Mouse (Mus musculus) embryo, embryonic 9.5 days (tissue): ENCODE results near the gene Gna13.

Experiments used
- DNase-seq: peaks from one replicate; pipeline ENCODE4 v3.0.0-alpha.2; 2017; ENCODE audit errors: extremely low spot score

Gna13 gene

DNA sequence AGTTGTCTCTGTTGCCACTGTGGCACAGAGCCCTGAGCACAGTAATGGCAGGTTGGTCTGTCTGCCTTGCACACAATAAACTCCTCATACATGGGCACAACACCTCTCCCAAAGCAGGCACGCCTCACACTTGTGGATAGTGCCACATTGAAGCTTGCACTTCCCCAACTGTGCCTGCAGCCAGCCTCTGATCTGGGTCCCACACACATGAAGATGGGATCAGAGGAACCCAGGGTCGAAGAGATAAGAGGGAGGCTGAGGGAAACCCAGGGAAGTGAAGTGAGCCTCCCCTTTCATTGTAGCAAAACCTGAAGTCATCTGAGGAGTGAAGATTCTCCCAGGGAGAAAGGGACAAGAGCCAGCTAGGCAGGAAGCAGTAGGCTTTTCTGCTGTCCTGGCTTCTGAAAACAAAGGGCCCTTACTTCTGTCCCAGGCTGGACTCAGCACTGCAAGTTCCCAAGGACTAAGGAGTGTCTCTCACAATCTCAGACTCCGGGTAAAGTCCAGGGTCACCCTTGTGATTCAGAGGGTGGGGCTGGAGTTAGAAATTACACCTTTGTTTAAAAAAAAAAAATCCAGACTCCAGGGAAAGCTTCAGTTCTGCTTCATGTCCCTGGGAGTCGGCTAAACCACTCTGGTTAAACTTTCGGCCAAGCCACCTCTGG is 12.8 kb upstream of the Gna13 start:
- DNase-seq = no peak

DNA sequence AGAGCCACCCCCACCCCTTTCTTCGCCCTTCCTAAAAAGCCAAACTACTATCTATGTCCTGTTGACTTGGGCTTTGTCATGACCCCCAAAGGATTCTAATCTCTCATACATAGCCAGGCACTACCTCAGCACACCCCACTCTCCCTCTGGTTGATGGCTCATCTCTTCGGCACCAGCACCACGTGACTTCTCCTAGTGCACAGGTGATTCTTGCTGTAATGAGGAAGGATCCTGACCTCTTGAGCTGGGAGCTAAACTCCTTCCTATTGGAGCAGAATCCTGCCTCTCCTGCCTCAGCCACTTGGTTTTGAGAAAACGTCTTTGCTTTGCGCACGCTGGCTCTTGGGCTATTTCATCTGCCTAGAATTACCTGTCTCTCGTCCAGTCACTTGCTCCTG is 12.3 kb upstream of the Gna13 start:
- no peak for DNase-seq

DNA sequence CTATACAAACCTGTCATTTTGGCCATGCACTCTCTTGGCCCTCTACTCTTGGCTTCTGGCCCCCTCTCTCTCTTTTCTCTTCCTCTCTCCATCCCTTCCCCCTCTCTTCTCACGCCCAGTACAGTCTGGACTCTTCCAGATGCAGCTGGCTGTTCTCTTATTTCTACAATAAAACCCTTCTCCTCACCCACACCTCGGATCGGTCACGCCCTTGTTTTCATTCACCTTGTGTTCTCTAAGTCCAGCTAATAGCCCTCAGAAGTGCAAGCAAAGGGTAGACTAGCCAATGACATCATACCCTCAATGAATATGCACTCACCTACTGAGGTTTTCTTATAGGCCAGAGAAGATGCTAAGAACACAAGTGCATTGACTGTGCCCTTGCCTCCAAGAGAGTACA is 11.1 kb upstream of the Gna13 start:
- DNase-seq = no peak

DNA sequence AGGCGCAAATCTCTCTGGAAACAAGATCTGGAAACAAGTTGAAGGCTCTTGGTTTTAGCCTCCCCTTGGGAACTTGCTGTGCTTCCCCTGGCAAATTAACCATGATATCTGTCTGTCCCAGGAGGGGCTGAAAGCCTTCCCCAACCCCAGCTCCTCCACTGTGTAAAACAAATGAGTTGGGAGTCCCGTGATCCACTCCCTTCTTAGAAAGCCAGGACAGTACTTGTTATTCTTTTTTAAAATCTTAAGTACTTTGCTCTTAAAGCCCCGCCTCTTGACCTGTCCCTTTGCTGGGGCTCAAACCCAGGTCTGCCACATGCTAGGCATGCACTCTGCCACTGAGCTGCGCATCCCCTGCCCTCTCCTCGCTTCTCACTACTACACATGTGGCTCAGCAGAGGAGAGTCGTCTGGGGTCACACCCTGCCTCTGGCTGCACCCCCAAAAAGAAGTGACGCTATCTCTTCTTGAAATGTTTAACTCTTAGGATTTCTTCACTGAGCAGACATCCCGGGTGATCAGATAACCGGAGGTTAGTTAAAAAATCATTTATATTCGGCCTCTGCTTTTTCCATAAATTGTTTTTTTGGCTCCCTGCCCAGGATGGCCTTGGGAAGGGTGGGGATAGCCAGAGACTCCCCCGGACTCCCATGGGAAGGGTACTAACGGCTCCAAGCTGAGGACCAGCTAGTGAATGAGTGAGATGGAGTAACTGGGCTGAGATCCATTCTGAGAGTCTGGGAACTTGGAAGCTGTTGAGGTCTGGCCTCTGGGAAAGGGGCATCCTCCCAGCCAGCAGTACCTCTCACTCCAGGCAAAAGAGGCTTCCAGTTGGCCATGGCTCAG is 9.0 kb upstream of the Gna13 start:
- no peak for DNase-seq

DNA sequence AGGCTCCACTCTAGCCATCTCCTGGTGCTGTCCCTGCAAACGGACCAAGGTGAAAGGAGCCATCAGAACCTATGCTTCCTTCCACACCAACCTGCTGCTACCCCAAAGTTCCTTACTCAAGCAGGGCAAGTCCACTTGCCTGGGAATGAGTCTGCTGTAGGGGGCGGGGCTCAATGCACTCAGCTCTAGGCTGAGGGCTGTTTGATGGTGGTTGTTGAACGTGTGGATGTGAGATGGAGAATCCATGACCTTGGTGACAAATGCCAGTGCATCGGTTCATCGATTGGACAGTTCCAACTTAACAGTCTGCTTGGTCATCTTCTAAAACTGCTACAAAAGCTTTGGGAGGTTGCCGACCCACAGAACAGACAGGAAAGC is 8.4 kb upstream of the Gna13 start:
- no peak for DNase-seq

DNA sequence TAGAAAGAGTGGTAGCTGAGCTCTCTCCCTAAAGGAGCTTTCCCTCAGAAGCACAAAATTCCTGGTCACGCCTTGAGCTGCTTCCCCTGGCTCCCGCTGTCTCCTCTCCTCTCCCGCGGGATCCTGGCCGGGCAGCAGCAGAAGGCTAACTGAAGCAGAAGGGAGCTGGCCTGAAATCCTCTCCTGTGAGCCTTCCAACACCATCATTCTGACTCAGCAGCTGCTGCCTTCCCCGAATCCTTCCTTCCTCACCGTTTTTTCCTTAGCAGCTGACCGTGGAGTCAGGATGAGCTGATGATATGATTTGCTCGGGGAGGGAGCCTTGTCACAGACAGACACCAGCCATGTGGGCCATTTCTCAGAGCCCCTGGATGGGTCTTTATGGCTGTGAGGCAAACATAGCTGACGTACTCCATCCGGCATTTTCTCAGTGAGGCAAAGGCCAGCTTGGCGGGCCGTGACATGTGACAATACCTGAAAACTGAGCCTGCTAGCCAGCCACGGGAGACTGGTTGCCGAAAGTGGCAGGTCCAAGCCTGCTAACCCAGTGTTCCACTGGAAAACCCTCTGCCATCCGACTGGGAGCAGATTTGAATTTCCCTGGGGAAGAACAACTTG is 6.8 kb upstream of the Gna13 start:
- no peak for DNase-seq

DNA sequence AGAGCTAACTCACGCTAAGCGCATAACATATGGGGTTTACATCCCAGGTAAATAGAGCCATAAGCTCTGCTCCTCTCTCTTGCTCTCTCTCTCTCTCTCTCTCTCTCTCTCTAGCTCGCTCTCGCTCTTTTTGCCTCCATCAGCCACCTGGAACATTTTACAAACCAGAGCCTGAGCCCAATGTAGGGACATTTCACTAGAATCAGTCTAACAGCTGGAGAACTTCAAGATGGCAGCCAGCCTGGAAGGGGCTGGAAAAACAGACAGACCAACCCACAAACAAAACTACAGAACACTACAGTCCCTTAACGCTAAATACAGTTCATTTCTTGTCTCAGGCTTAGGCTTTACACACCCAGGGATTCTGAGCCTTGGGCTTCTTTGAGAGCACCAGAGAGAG is 5.5 kb upstream of the Gna13 start:
- DNase-seq = no peak

DNA sequence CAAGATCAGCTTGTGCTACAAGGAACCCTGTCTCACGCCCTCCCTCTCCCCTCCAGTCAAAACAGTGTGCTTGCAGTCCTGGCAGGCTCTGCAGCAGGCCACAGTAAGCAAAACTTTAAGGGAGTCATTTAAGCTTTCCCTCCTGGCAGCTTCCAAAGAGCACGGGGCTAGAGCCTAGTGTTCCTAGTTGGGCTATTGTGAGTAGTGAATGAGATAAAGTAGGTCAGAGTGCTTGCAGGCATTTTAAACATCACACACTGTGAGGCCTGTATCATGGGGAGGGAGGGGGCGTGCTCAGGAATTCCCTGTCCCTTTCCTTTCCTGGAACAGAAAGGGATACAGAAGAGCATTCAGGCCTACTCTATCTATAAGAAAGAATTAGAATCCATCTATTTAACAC is 4.1 kb upstream of the Gna13 start:
- no peak for DNase-seq

DNA sequence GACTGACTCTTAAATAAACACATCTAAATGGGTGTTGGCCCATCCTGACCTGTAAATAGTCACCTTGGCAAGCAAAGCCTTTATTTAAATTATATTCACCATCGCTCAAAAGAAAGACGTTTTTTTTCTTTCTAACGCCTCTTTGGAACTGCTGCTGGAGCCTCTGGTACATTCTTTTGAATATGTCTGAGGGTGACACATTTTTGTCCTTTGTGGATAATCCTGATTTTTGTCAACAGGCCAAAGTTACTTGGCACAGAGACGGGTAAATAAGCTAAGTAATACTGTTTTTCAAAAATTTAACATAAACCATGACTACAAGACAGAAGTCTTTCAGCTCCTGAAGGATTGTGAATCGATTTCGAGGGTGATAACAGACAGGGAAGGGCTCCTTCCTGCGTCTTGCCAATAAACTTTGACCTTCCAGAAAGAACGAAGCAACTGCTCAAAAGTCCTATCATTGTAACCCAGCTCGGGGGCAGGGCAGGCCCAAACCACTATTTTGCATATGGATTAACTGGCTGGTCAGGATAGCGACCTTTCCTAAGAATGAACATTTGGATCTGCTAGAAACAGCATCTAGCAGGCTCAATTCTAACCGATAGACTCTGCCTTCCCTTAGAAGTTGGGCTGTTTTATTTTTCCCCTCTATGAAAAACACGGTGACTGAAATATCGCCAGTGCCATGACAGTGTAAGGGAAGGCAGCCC is 3.4 kb upstream of the Gna13 start:
- no peak for DNase-seq

DNA sequence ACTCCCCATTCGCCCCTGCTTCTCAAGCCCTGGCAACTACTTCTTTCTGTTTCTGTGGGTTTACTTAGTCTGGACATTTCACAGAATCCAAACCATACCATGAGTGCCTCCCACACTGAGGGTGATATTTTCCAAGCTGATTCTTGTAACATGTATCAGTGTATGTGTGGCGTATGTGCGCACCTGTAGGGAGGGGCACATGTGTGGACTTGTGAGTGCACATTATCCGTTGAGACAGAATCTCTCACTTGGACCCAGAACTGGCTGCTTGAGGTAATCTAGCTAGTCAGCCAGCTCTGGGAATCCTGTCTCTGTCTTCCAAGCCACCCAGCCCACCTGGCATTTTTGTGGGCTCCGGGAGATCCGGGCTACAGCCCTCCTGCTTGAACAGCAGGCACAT is 2.5 kb upstream of the Gna13 start:
- no peak for DNase-seq

DNA sequence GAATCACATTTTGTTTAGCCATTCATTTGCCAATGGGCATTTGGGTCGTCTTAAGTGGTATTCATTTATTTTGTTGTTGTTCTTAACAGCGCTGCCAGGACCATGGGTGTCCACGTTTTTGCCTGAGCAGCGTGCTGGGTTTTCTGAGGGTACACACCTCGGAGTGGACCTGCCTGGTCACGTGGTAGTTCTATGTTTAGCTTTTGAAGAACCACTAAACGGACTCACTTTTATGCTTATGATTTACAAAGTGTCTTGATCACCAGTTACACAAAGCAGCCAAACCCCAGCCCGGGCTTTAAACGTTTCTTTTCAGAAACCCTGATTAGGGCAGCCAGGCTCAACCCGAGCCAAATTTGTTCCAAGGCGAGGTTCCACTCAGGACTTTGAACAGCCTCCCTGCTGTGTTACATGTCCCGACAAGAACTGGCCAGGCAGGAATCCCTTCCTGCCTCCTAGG is 2.0 kb upstream of the Gna13 start:
- DNase-seq = no peak

DNA sequence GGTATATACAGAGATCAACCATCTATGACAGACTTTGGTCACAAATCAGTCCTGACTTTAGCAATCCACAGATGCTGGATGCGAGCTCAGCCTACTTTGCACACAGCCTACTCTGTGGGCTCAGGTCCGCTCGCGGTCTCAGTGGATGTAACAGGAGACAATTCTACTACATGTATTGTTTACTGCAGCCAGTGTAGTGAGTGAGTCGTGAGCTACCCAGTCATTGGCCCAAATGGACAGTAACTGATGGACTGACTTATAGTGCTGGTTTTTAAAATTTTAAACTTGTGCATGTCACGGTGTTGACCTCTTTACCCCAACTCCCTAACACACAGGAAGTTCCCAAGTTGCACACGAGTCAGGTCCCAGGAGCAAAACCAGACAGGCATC is 1.4 kb upstream of the Gna13 start:
- DNase-seq = no peak

DNA sequence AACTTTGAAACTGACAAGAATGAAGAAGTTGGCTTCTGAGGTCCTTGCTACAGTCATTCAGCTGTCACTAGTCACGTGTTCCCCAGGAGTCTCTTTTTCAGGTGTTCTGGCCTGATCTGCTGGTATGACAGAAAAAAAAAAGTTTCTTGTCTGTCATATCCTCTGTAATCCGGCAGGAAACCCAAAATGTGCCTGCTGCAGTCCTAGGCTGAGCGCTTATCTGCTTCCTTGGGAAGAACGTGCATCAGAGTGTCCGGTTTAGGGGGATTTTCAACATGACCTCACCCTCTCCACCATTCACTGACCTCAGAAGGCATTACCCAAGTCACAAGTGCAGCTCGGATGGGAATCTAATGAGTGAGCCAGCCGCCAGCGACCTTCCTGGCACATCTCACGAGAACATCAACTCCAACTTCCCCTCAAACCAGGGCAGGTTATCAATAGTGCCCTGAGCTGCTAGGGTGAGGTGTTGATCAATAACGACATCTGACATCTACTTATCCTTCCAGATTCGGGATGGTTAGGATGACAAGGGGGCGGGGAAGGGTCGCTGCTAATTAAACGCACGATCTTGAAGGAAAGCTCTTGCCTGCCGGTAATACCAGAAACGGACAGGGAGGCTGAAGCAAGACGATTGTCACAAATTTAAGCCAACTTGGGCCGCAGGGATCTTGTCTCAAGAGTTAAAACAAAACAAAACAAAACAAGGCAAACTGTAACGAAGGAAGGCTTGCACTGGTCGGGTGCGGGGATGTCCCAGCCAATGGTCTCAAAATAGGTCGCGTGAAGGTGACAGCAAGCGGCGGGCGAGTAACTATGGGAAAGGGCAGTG is 784 bp upstream of the Gna13 start:
- peak; percentile 36 for DNase-seq

DNA sequence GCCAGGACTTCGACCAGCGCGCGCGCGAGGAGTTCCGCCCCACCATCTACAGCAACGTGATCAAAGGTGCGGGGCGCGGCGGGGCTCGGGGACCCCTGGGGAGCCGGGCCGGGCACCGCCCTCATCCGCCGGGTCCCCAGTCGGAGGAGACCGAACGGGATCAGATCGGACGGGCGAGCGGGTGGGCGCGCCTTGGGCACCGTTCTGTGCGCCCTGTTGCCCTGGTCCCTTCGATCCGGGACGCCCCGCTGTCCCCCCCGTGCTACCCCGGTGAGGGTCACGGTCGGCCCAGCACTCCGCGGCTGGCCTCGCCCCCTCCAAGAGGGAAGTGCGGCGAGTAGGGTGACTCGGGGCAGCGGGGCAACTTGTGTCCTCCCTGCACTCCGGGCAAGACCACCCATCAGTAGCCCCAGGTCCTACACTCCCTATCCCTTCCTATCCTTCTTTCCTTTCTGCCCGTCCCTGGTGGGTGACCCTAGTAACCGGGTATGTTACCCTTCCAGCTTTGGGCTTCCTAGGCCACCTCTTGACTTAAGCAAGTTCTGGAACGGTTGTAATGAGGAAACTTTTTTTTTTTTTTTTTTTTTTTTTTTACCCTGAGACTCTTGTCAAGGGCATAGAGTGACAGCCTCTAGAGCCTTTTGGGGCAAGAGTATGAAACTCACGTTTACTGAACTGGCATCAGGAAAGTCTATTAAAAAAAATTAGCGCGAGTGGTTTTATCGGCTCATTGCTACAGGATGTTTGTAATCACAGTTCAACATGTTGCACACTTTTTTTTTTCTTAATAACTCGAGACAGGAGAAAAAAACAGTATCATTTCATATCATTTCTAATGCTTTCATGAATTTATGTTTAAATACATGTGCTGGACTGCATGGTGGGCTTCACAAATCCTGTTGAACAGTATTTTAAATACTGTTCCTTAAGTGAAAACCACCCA is 831 bp downstream of the Gna13 start:
- peak; percentile 51 for DNase-seq

DNA sequence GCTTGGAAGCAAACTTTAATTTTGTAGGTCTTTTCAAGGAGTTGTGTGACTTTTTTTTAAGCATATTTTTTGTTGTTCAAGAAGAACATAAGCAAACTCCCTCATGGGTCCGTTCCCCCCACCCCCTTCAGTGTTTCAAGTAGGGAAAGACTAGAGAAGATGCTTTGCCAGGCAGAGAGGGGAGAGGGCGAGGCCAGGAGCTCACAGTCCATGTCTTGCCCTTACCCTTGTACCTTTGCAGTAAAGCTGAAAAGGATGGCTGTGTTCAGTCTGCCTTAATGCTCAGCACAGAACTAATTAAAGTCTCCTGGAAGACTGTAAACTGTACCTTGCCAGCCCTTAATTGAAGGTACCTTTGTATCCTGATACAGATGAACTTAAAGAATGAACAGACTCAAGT is 1.7 kb downstream of the Gna13 start:
- no peak for DNase-seq

DNA sequence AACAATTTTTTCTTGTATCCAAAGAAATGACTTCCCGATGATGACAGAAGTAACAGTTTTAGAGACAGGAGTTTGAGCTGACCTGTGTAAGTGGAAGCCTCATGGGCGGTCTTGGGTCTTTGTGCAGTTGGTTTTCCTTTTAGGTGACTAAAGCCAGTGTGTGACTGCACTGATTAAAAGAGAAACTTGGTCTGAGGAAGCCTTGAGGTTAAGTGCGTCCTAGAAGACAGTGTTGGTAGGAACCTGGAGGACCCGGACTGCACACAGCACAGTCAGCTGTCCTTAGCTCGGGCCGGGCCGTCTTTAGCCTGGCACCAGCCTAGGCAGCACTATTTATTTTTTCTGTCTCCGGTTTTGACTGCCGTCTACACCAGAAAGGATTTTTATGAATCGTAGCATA is 2.2 kb downstream of the Gna13 start:
- DNase-seq = no peak

DNA sequence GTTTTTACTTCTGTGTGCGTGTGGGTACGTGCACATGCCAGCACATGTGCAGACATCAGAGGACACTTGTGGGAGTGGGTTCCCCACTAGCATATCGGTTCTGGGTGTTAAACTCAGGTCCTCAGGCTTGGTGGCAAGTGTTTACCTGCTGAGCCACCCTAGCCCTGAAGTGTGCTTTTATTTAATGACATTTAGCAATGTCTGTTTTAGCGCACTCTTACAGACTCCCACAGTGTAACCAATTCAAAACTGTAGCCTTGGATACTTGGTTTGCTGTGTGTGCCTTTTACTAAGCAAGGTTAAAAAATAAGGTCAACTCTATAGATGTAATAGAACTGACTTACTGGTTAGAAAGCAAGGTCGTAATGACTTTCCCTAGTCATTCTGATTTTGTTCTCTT is 3.2 kb downstream of the Gna13 start:
- no peak for DNase-seq

DNA sequence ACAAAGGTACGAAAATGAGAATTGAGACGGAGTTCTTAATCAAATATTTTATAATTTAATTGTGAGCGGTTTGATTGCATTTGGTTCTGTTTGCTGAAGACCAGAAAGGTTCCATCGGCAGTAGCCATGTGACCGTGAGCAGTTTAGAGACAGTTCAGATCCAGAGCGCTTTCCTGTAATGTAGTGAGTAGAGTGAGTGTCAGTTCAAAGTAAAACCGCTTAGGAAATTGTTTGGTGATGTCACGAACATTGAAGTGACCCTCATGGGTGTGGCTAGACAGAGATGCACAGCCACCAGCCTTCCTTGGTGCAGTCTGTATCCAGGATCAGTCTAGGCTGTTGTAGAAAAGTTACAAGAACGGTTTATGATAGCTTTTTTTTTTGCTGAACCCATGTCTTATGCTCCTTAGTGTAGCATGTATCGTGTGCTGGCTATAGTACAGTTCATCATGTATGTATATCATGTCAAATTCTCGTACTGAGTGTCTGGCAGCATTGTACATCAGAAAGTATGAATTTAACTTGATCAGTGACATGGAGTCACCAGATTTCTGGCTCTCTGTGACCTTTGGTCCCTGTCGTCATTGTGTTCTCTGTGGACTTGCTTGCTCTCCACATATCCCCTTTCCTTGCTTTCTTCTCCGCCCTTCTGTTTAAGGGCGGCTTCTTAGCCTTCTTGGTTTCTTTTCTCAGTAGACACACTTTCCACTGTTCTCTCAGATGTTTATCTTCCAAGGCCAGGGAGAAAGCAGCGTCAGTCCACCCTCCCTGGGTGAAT is 4.4 kb downstream of the Gna13 start:
- DNase-seq = no peak

DNA sequence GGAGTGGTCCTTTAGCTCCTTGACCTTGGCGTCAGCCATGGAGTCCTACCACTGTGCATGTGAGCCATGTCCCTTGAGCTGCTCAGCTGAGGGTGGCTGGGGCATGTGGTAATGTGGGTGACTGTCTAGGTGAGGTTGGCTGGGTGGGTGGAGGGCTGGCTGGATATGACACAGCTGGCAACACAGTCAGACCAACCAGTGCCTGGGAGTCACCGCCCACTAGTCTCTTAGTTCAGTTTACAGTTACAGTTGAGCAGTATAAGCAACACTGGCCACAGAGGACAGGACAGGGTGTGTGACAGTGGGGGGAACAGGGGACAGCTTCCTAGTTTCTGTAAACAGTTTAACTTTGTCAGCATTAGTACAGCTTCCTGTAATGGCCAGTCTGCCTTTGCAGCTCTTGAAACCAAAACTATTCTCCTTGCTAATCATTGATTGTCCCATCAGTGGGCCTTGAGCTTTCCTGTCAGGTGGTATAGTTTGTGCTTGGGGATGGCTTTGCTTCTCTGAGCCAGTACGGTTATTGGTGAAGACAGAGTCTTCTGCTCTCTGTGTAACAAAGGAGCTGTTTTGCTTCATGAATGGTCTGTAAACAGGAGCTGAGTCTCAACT is 6.5 kb downstream of the Gna13 start:
- no peak for DNase-seq
